Mouse (Mus musculus): Measurements from ENCODE around the gene Slc29a3. TPM values are rescaled to one million over a fixed set of nuclear protein-coding genes. Genes with fewer than 3 reads are reported as not detected.

Slc29a3 gene
- polyA plus RNA-seq, 1 experiment from 2014 or later: 6.9 TPM

- Histone ChIP-seq H3K27ac (ENCODE audit: low read depth, low read length) (no peak overlapping the region), H3K4me3 (ENCODE audit: low read depth, low read length) (no peak overlapping the region), H3K9me3 (ENCODE audit: control insufficient read depth, low read length) (no peaks in the 10 kb centered on the region), H3K9ac (ENCODE audit: low read length) (no peak overlapping the region), H3K4me1 (ENCODE audit: control insufficient read depth, insufficient read depth, low read length) (no peaks in the 10 kb centered on the region), H3K4me2 (no peak overlapping the region), H3K27me3 (ENCODE audit: control insufficient read depth, insufficient read depth, low read length) (peaks cover 5% of the 10 kb centered on the region; the same call in 1 of the 2 replicates), H3K36me3 (ENCODE audit: control insufficient read depth, insufficient read depth, low read length) (no peaks in the 10 kb centered on the region)
- DNase-seq (ENCODE audit: low spot score, missing footprints) (no peak), ATAC-seq (ENCODE audit: low FRiP score) (no peak)
- 85% methylated on average over 7 of the region's 9 CpGs for WGBS
These were observed 14.5 kb downstream of the Slc29a3 start for GRCm38 (mm10) chr10:60737886-60738640.

DNA sequence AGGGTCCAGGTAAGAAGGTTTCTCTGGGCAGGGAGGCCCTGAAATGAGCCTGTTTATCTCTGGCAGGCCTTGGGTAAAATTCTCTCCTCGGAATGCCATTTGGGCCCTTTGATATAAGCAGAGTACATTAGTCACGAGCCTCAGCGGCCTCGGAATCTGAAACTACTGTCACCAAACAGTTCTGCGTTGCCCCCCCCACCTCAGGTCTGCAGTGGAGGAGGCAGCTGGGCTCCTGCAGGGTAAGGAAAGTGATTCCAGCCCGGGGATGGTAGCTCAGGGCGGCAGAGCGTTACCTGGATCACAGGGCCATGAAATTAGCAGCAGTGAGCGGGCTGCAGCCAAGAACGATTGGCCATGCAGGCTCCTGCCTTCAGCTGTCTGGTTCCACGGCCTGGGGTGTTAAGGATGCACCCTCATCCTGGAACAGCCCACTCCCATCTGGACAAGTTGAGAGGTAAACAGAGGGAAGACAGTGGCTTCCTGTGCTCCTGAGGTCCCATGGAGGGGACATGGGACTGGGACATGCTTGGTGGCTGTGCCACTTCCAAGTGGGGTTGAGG lies 15.3 kb downstream of the Slc29a3 start:
- H3K27ac ChIP-seq (ENCODE audit: low read depth, low read length): no peak overlapping the region
- no peak overlapping the region for H3K4me2 ChIP-seq
- H3K4me3 ChIP-seq (ENCODE audit: low read depth, low read length): no peak overlapping the region
- no peaks in the 10 kb centered on the region for H3K9me3 ChIP-seq (ENCODE audit: control insufficient read depth, low read length)
- peaks cover 5% of the 10 kb centered on the region; the same call in 1 of the 2 replicates for H3K27me3 ChIP-seq (ENCODE audit: control insufficient read depth, insufficient read depth, low read length)
- H3K36me3 ChIP-seq (ENCODE audit: control insufficient read depth, insufficient read depth, low read length): no peaks in the 10 kb centered on the region
- ATAC-seq (ENCODE audit: low FRiP score) (no peak), DNase-seq (ENCODE audit: low spot score, missing footprints) (no peak)
- H3K9ac ChIP-seq (ENCODE audit: low read length): no peak overlapping the region
- 69% methylated on average over 11 of the region's 11 CpGs for WGBS
- H3K4me1 ChIP-seq (ENCODE audit: control insufficient read depth, insufficient read depth, low read length): peaks cover 2% of the 10 kb centered on the region

DNA sequence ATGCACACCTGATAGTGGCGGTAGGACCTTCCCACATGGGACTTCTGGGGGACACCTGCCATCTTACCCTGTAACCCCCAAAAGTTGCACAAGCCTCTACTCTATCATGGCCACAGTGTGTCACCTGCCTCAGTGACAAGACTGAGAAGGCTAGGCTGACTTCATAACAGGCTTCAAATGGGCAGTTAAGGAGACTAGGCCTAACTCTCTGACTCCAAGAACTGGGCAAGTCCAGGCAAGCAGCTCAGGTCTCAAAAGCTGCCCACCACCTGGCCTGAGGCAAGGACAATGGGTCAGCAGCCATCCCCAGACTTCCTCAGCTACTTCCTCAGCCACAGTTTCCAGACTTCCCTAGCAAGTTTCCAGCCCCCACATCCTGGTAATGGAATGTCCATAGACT lies 16.9 kb downstream of the Slc29a3 start:
- no peak for ATAC-seq (ENCODE audit: low FRiP score)
- 100% methylated on average over 1 of the region's 1 CpGs for WGBS
- H3K9ac ChIP-seq (ENCODE audit: low read length): no peak overlapping the region

GRCm38 (mm10) chr10:60733471-60733870 lies 19.1 kb downstream of the Slc29a3 start:
- Histone ChIP-seq H3K9ac (ENCODE audit: low read length) (no peak overlapping the region), H3K4me1 (ENCODE audit: control insufficient read depth, insufficient read depth, low read length) (peaks cover 13% of the 10 kb centered on the region), H3K4me3 (ENCODE audit: low read depth, low read length) (no peak overlapping the region), H3K27me3 (ENCODE audit: control insufficient read depth, insufficient read depth, low read length) (peaks cover 10% of the 10 kb centered on the region; the same call in 1 of the 2 replicates), H3K9me3 (ENCODE audit: control insufficient read depth, low read length) (no peaks in the 10 kb centered on the region), H3K4me2 (no peak overlapping the region), H3K27ac (ENCODE audit: low read depth, low read length) (no peak overlapping the region), H3K36me3 (ENCODE audit: control insufficient read depth, insufficient read depth, low read length) (no peaks in the 10 kb centered on the region)
- ATAC-seq (ENCODE audit: low FRiP score): no peak
- no peak for DNase-seq (ENCODE audit: low spot score, missing footprints)
- 89% methylated on average over 8 of the region's 8 CpGs for WGBS

More for the DNA sequence above, 16.9 kb downstream of the Slc29a3 start:
- Histone ChIP-seq H3K27me3 (ENCODE audit: control insufficient read depth, insufficient read depth, low read length) (peaks cover 8% of the 10 kb centered on the region; the same call in 1 of the 2 replicates), H3K4me3 (ENCODE audit: low read depth, low read length) (no peak overlapping the region), H3K27ac (ENCODE audit: low read depth, low read length) (no peak overlapping the region), H3K36me3 (ENCODE audit: control insufficient read depth, insufficient read depth, low read length) (no peaks in the 10 kb centered on the region), H3K9me3 (ENCODE audit: control insufficient read depth, low read length) (no peaks in the 10 kb centered on the region), H3K4me2 (no peak overlapping the region), H3K4me1 (ENCODE audit: control insufficient read depth, insufficient read depth, low read length) (peaks cover 13% of the 10 kb centered on the region)
- no peak for DNase-seq (ENCODE audit: low spot score, missing footprints)

GRCm38 (mm10) chr10:60732397-60732861 lies 20.2 kb downstream of the Slc29a3 start:
- H3K9me3 ChIP-seq (ENCODE audit: control insufficient read depth, low read length): no peaks in the 10 kb centered on the region
- H3K27me3 ChIP-seq (ENCODE audit: control insufficient read depth, insufficient read depth, low read length): peaks cover 10% of the 10 kb centered on the region; the same call in 1 of the 2 replicates
- peak overlapping the region; percentile 16; the same call in 1 of the 2 replicates for H3K9ac ChIP-seq (ENCODE audit: low read length)
- H3K4me2 ChIP-seq: no peak overlapping the region
- WGBS: 33% methylated on average over 2 of the region's 2 CpGs
- no peaks in the 10 kb centered on the region for H3K36me3 ChIP-seq (ENCODE audit: control insufficient read depth, insufficient read depth, low read length)
- H3K4me1 ChIP-seq (ENCODE audit: control insufficient read depth, insufficient read depth, low read length): peaks cover 13% of the 10 kb centered on the region
- peak overlapping the region; percentile 14; the same call in 1 of the 2 replicates for H3K27ac ChIP-seq (ENCODE audit: low read depth, low read length)
- DNase-seq (ENCODE audit: low spot score, missing footprints): no peak
- no peak overlapping the region for H3K4me3 ChIP-seq (ENCODE audit: low read depth, low read length)
- no peak for ATAC-seq (ENCODE audit: low FRiP score)

DNA sequence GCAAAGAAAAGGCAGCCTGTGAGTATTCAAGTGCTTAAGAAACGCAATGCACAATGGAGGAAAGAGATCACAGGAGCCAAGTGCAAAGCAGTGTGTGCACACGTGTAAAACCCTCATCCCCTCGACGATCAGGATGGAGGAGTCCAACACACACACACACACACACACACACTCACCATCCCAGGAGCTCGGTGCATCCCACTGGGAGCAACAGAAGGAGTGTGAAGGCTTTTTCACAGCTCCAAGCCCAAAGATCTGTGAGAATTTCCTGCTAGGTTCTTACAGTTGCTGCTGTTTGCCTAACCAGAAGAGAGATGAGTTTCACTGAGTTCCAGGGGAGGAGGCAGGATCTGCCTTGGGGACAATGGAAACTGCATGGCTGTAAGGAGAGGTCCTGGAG lies 20.9 kb downstream of the Slc29a3 start:
- 4% methylated on average over 5 of the region's 5 CpGs for WGBS
- Histone ChIP-seq H3K27ac (ENCODE audit: low read depth, low read length) (peak overlapping the region; percentile 14; the same call in 1 of the 2 replicates), H3K9me3 (ENCODE audit: control insufficient read depth, low read length) (no peaks in the 10 kb centered on the region), H3K27me3 (ENCODE audit: control insufficient read depth, insufficient read depth, low read length) (peaks cover 10% of the 10 kb centered on the region; the same call in 1 of the 2 replicates), H3K9ac (ENCODE audit: low read length) (peak overlapping the region; percentile 16; the same call in 1 of the 2 replicates), H3K4me1 (ENCODE audit: control insufficient read depth, insufficient read depth, low read length) (peaks cover 13% of the 10 kb centered on the region), H3K36me3 (ENCODE audit: control insufficient read depth, insufficient read depth, low read length) (no peaks in the 10 kb centered on the region), H3K4me2 (no peak overlapping the region), H3K4me3 (ENCODE audit: low read depth, low read length) (no peak overlapping the region)
- DNase-seq (ENCODE audit: low spot score, missing footprints) (peak; percentile 86), ATAC-seq (ENCODE audit: low FRiP score) (0 out of 2 replicates have a peak, but pooled peaks have one; percentile 30)

- peaks cover 12% of the 10 kb centered on the region for H3K4me1 ChIP-seq (ENCODE audit: control insufficient read depth, insufficient read depth, low read length)
- no peak overlapping the region for H3K4me3 ChIP-seq (ENCODE audit: low read depth, low read length)
- H3K27ac ChIP-seq (ENCODE audit: low read depth, low read length): no peak overlapping the region
- 33% methylated on average over 5 of the region's 5 CpGs for WGBS
- DNase-seq (ENCODE audit: low spot score, missing footprints) (no peak), ATAC-seq (ENCODE audit: low FRiP score) (no peak)
- H3K36me3 ChIP-seq (ENCODE audit: control insufficient read depth, insufficient read depth, low read length): no peaks in the 10 kb centered on the region
- no peak overlapping the region for H3K9ac ChIP-seq (ENCODE audit: low read length)
- 0 out of 2 replicates have a peak, but pooled peaks cover 5% of the 10 kb centered on the region for H3K27me3 ChIP-seq (ENCODE audit: control insufficient read depth, insufficient read depth, low read length)
- no peaks in the 10 kb centered on the region for H3K9me3 ChIP-seq (ENCODE audit: control insufficient read depth, low read length)
- no peak overlapping the region for H3K4me2 ChIP-seq
These were observed 25.3 kb downstream of the Slc29a3 start for GRCm38 (mm10) chr10:60727301-60727700.

DNA sequence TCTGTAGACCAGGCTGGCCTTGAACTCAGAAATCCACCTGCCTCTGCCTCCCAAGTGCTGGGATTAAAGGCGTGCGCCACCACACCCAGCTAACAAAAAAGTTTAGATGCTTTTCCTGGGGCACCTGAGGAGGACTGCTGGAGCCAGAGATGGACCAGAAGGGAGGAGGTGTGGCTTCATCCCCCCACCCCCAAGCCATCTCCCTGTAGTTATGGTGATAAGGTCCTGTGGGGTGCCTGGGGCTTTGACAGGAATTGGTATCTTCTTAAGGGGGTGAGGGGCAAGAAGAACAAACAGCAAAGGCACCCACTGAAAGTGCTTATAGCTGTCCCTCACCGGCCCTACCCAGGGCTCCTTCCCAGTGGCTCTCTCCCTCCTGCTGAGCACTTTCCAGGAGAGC lies 25.7 kb downstream of the Slc29a3 start:
- Histone ChIP-seq H3K4me2 (no peak overlapping the region), H3K36me3 (ENCODE audit: control insufficient read depth, insufficient read depth, low read length) (no peaks in the 10 kb centered on the region), H3K4me1 (ENCODE audit: control insufficient read depth, insufficient read depth, low read length) (peaks cover 8% of the 10 kb centered on the region), H3K9ac (ENCODE audit: low read length) (no peak overlapping the region), H3K4me3 (ENCODE audit: low read depth, low read length) (no peak overlapping the region), H3K9me3 (ENCODE audit: control insufficient read depth, low read length) (no peaks in the 10 kb centered on the region), H3K27me3 (ENCODE audit: control insufficient read depth, insufficient read depth, low read length) (peaks cover 2% of the 10 kb centered on the region; the same call in 1 of the 2 replicates), H3K27ac (ENCODE audit: low read depth, low read length) (no peak overlapping the region)
- DNase-seq (ENCODE audit: low spot score, missing footprints) (no peak), ATAC-seq (ENCODE audit: low FRiP score) (no peak)
- WGBS: 72% methylated on average over 3 of the region's 3 CpGs

DNA sequence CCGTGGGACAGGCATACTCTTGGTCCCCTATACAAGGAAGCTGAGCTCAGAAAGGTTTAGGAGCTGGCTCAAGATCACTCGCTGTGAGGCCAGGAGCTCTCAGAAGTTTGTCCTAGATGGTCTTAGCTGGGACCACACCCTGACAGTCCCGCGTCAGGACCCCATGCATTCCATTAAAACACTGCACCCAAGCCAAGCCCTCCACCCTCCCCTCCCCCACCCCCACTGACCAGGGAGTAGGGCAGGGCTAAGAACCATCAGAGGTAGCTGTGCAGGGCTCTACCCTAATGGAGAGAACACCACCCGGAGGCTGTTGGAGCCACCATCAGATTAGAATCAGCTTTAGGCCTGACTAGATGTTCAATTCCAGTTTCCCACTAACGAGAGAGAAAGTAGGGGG lies 28.1 kb downstream of the Slc29a3 start:
- Histone ChIP-seq H3K4me1 (ENCODE audit: control insufficient read depth, insufficient read depth, low read length) (no peaks in the 10 kb centered on the region), H3K27ac (ENCODE audit: low read depth, low read length) (no peak overlapping the region), H3K4me2 (no peak overlapping the region), H3K4me3 (ENCODE audit: low read depth, low read length) (no peak overlapping the region), H3K27me3 (ENCODE audit: control insufficient read depth, insufficient read depth, low read length) (no peaks in the 10 kb centered on the region; the same call in 1 of the 2 replicates), H3K9me3 (ENCODE audit: control insufficient read depth, low read length) (no peaks in the 10 kb centered on the region), H3K9ac (ENCODE audit: low read length) (no peak overlapping the region), H3K36me3 (ENCODE audit: control insufficient read depth, insufficient read depth, low read length) (no peaks in the 10 kb centered on the region)
- DNase-seq (ENCODE audit: low spot score, missing footprints): no peak
- ATAC-seq (ENCODE audit: low FRiP score): no peak
- 76% methylated on average over 6 of the region's 6 CpGs for WGBS

All from midbrain, embryonic 11.5 days (tissue).